ENCODE assay signal across 10 mouse cellular contexts in genomic region chr17:27702518-27702917, GRCm38 (mm10). TPM values are rescaled to one million over a fixed set of nuclear protein-coding genes. Genes with fewer than 3 reads are reported as not detected.
DNase-seq lines count a peak whose midpoint lies in the region; ATAC-seq lines count a peak whose summit lies in the region.
"Had no signal": no experiment of that assay in that cellular context is flagged by ENCODE, and none has a peak within 500 bp of the region (broad histone marks: within the 10 kb centered on the region; RNA-seq: fewer than 3 reads in every experiment).

No protein-coding gene starts in this region.

- no peaks in the 10 kb centered on the region; the same call in 1 of the 2 replicates for H3K27me3 ChIP-seq in forebrain, embryonic 11.5 days (ENCODE audit: control insufficient read depth, insufficient read depth, low read length)
- peaks cover 5% of the 10 kb centered on the region; the same call in 1 of the 2 replicates for H3K27me3 ChIP-seq in hindbrain, embryonic 15.5 days
- H3K27me3 ChIP-seq in liver, embryonic 13.5 days = peaks cover 24% of the 10 kb centered on the region
- H3K27me3 ChIP-seq: CH12.LX had no signal

- H3K27ac ChIP-seq in forebrain, embryonic 11.5 days (ENCODE audit: low read depth, low read length) = no peak overlapping the region
- no peak overlapping the region for H3K27ac ChIP-seq in hindbrain, embryonic 15.5 days (replicated peaks)
- H3K27ac ChIP-seq in liver, embryonic 13.5 days = no peak overlapping the region

- no peaks in the 10 kb centered on the region for H3K9me3 ChIP-seq in forebrain, embryonic 11.5 days (ENCODE audit: control insufficient read depth, low read length)
- H3K9me3 ChIP-seq in hindbrain, embryonic 15.5 days = no peaks in the 10 kb centered on the region
- no peaks in the 10 kb centered on the region for H3K9me3 ChIP-seq in liver, embryonic 13.5 days (replicated peaks)

- H3K36me3 ChIP-seq in forebrain, embryonic 11.5 days (ENCODE audit: control insufficient read depth, insufficient read depth, low read length) = no peaks in the 10 kb centered on the region
- no peaks in the 10 kb centered on the region for H3K36me3 ChIP-seq in hindbrain, embryonic 15.5 days
- no peaks in the 10 kb centered on the region for H3K36me3 ChIP-seq in liver, embryonic 13.5 days

- 2% methylated on average over 34 of the region's 34 CpGs for WGBS in forebrain, embryonic 11.5 days
- WGBS in hindbrain, embryonic 15.5 days = 2% methylated on average over 33 of the region's 34 CpGs
- 1% methylated on average over 34 of the region's 34 CpGs for WGBS in liver, embryonic 13.5 days (ENCODE audit: insufficient replicate concordance)

- no peaks in the 10 kb centered on the region; the same call in 1 of the 2 replicates for H3K4me1 ChIP-seq in forebrain, embryonic 11.5 days (replicated peaks; ENCODE audit: control insufficient read depth, insufficient read depth, low read length)
- H3K4me1 ChIP-seq in hindbrain, embryonic 15.5 days (replicated peaks) = peaks cover 17% of the 10 kb centered on the region
- H3K4me1 ChIP-seq in liver, embryonic 13.5 days (replicated peaks) = peaks cover 5% of the 10 kb centered on the region

- ATAC-seq in forebrain, embryonic 11.5 days (replicated peaks; ENCODE audit: low FRiP score) = peak; percentile 53; the same call in 1 of the 2 replicates
- no peak for ATAC-seq in hindbrain, embryonic 15.5 days (ENCODE audit: low FRiP score, low read depth)
- 0 out of 2 replicates have a peak, but pooled peaks have one; percentile 29 for ATAC-seq in liver, embryonic 13.5 days (ENCODE audit: low read depth)

- peak overlapping the region; percentile 44 for H3K9ac ChIP-seq in forebrain, embryonic 11.5 days (ENCODE audit: low read length)
- peak overlapping the region; percentile 38 for H3K9ac ChIP-seq in hindbrain, embryonic 15.5 days
- no peak overlapping the region for H3K9ac ChIP-seq in liver, embryonic 13.5 days

- DNase-seq in adrenal gland, adult (ENCODE audit: inconsistent age in 2 of 2, low spot score in 1 of 2) = peak; percentile 54 to 72
- DNase-seq in adrenal gland, postnatal 4 days (ENCODE audit: low spot score in 2 of 2) = no peak
- DNase-seq in adrenal gland, postnatal 36 days = peak; percentile 59 to 72
- DNase-seq in forebrain, embryonic 11.5 days (ENCODE audit: low spot score) = peak; percentile 89
- DNase-seq in liver, embryonic 13.5 days = no peak
- DNase-seq in natural killer cell, adult 2 months (ENCODE audit: low spot score in 2 of 2) = peak; percentile 17 to 47
- DNase-seq in frontal cortex, postnatal 14 days (ENCODE audit: low spot score in 2 of 2) = no peak

- H3K4me3 ChIP-seq in forebrain, embryonic 11.5 days (ENCODE audit: low read depth, low read length) = peak overlapping the region; percentile 25
- H3K4me3 ChIP-seq in hindbrain, embryonic 15.5 days = 0 out of 2 replicates have a peak overlapping the region, but pooled peaks have one; percentile 15
- peak overlapping the region; percentile 25 for H3K4me3 ChIP-seq in liver, embryonic 13.5 days (replicated peaks)
- H3K4me3 ChIP-seq: myocyte had no signal

- H3K4me2 ChIP-seq in forebrain, embryonic 11.5 days (ENCODE audit: low read depth, low read length, severe bottlenecking) = peak overlapping the region; percentile 54
- peak overlapping the region; percentile 54 for H3K4me2 ChIP-seq in hindbrain, embryonic 15.5 days
- H3K4me2 ChIP-seq in liver, embryonic 13.5 days = peak overlapping the region; percentile 66

RNA-seq across cellular contexts. Expression of gene Spdef, which starts 26.2 kb away (rescaled TPM):
- 1 to 10 TPM; 1.2 to 1.9 TPM for total RNA-seq in adrenal gland, postnatal 4 days (2021)
- total RNA-seq in adrenal gland, postnatal 36 days (2021) = under 1 TPM in 1 of 2 experiments, not detected in 1; 0.16 TPM
- 0.15 TPM in 1 of 2 replicates, not detected in the other for polyA plus RNA-seq in forebrain, embryonic 11.5 days (2014; fragmentation: Nextera tagmentation; extraction: Ambion mirVana)
- 0.68 and 1.1 TPM in 2 replicates for polyA plus RNA-seq in hindbrain, embryonic 15.5 days (2015; fragmentation: Nextera tagmentation; extraction: Ambion mirVana)
- not detected in 2 replicates for polyA plus RNA-seq in liver, embryonic 13.5 days (2015; fragmentation: Nextera tagmentation; extraction: Ambion mirVana)
- total RNA-seq: CH12.LX had no signal

RNA-seq across cellular contexts. Expression of gene Pacsin1, which starts 47.2 kb away (rescaled TPM):
- total RNA-seq in adrenal gland, postnatal 4 days (2021) = 1 to 10 TPM; 5.5 to 5.6 TPM
- 1 to 10 TPM; 2.5 to 3.5 TPM for total RNA-seq in adrenal gland, postnatal 36 days (2021)
- polyA plus RNA-seq in forebrain, embryonic 11.5 days (2014; fragmentation: Nextera tagmentation; extraction: Ambion mirVana) = 4.7 and 5.3 TPM in 2 replicates
- 55.1 and 61.9 TPM in 2 replicates for polyA plus RNA-seq in hindbrain, embryonic 15.5 days (2015; fragmentation: Nextera tagmentation; extraction: Ambion mirVana)
- polyA plus RNA-seq in liver, embryonic 13.5 days (2015; fragmentation: Nextera tagmentation; extraction: Ambion mirVana) = 0.20 and 0.32 TPM in 2 replicates

Comparison
In these comparisons a context has a peak if more than half of its experiments do, and no peak if none do; other contexts are left out.
1. DNase-seq: peak in adrenal gland, adult (2 of 2), adrenal gland, postnatal 36 days (2 of 2), forebrain, embryonic 11.5 days (single experiment) and natural killer cell, adult 2 months (2 of 2); none in adrenal gland, postnatal 4 days (0 of 2), liver, embryonic 13.5 days (single experiment) and frontal cortex, postnatal 14 days (0 of 2).
2. Peak in every context shown above with its lines, with median percentiles within 50 percentile points of each other: H3K4me2 ChIP-seq and H3K4me3 ChIP-seq.